Mouse (Mus musculus) kidney, adult 2 months (tissue): ENCODE measurements around the gene Pcsk5. TPM values are rescaled to one million over a fixed set of nuclear protein-coding genes. Genes with fewer than 3 reads are reported as not detected.

Source experiments
- DNase-seq: peaks from one replicate; pipeline ENCODE4 v3.0.0; 2021
- H3K27ac ChIP-seq: fragments of 200-500 bp; 2 replicates; pipeline ENCODE4 v1.5.1; 2012; ENCODE audit warnings: low read depth, low read length, control low read depth, inconsistent platforms; ENCODE audit not compliant: insufficient read depth
- H3K27me3 ChIP-seq: fragments of 200-500 bp; replicated peaks from 2 replicates; pipeline ENCODE4 v1.6.1; 2012; ENCODE audit warnings: mild to moderate bottlenecking, moderate library complexity, low read length, inconsistent platforms; ENCODE audit not compliant: control insufficient read depth, insufficient read depth
- H3K36me3 ChIP-seq: fragments of 200-500 bp; 2 replicates; pipeline ENCODE4 v1.6.1; 2012; ENCODE audit warnings: mild to moderate bottlenecking, moderate library complexity, low read length, inconsistent platforms; ENCODE audit not compliant: control insufficient read depth, insufficient read depth
- H3K4me1 ChIP-seq: fragments of 200-500 bp; 2 replicates; pipeline ENCODE4 v1.6.1; 2011; ENCODE audit warnings: low read length; ENCODE audit not compliant: control insufficient read depth, insufficient read depth
- H3K4me3 ChIP-seq: fragments of 200-500 bp; 2 replicates; pipeline ENCODE4 v1.5.1; 2011; ENCODE audit warnings: mild to moderate bottlenecking, low read depth, low read length, control low read depth; ENCODE audit not compliant: insufficient read depth
- CTCF ChIP-seq: fragments of 200-500 bp; conservative IDR thresholded peaks from 2 replicates; pipeline ENCODE4 v1.5.1; 2011; ENCODE audit warnings: low read depth, mild to moderate bottlenecking, control low read depth, low read length, moderate library complexity, mixed read lengths; ENCODE audit not compliant: insufficient read depth, insufficient read length
- POLR2A ChIP-seq: fragments of 200-500 bp; IDR thresholded peaks from one replicate; pipeline ENCODE4 v1.6.1; 2011; ENCODE audit warnings: low read depth, low read length, control low read depth
- WGBS: fragments of 180-500 bp; shearing (Covaris S2); methylation state at CpG from one replicate; pipeline ENCODE4 v1.1.7; 2018; 5-methylcytosine and 5-hydroxymethylcytosine counted together
- polyA plus RNA-seq: library from polyadenylated mRNA; depleted of rRNA; stranded (reverse); fragments of >200 nt; gene quantifications from 2 replicates; pipeline ENCODE4 v1.2.3, GENCODE M21; 2012

The Pcsk5 gene
- polyA plus RNA-seq, 1 experiment, result 9.4 TPM

- peak overlapping the region; percentile 59 for H3K27ac ChIP-seq
- peak; percentile 84 for DNase-seq
- peaks cover 12% of the 10 kb centered on the region; the same call in 1 of the 2 replicates for H3K4me1 ChIP-seq
- no peak overlapping the region for H3K4me3 ChIP-seq
- H3K27me3 ChIP-seq, result no peaks in the 10 kb centered on the region
- no peaks in the 10 kb centered on the region; the same call in 1 of the 2 replicates for H3K36me3 ChIP-seq
- TF ChIP-seq CTCF, result no peak
- no peak for TF ChIP-seq POLR2A
- WGBS, result 69% methylated on average over 8 of the region's 8 CpGs
These were observed 92.9 kb downstream of the Pcsk5 start for GRCm38 (mm10) chr19:17744474-17745069.

GRCm38 (mm10) chr19:17741465-17741864, 96.0 kb downstream of the Pcsk5 start:
- H3K4me3 ChIP-seq, result no peak overlapping the region
- WGBS, result 6% methylated on average over 1 of the region's 1 CpGs
- H3K27me3 ChIP-seq, result no peaks in the 10 kb centered on the region
- H3K27ac ChIP-seq, result no peak overlapping the region
- TF ChIP-seq POLR2A, result no peak
- TF ChIP-seq CTCF, result no peak
- peak; percentile 13 for DNase-seq
- H3K4me1 ChIP-seq, result peaks cover 12% of the 10 kb centered on the region; the same call in 1 of the 2 replicates
- no peaks in the 10 kb centered on the region for H3K36me3 ChIP-seq

- H3K4me3 ChIP-seq, result no peak overlapping the region
- no peaks in the 10 kb centered on the region for H3K36me3 ChIP-seq
- H3K4me1 ChIP-seq, result no peaks in the 10 kb centered on the region; the same call in 1 of the 2 replicates
- no peak for TF ChIP-seq CTCF
- TF ChIP-seq POLR2A, result no peak
- no peaks in the 10 kb centered on the region for H3K27me3 ChIP-seq
- DNase-seq, result no peak
- no peak overlapping the region for H3K27ac ChIP-seq
These were observed 104.7 kb downstream of the Pcsk5 start for GRCm38 (mm10) chr19:17732676-17733277.

- no peak overlapping the region for H3K4me3 ChIP-seq
- no peak for DNase-seq
- 90% methylated on average over 10 of the region's 10 CpGs for WGBS
- TF ChIP-seq CTCF (no peak), POLR2A (no peak)
- H3K4me1 ChIP-seq, result no peaks in the 10 kb centered on the region
- H3K27me3 ChIP-seq, result no peaks in the 10 kb centered on the region
- 0 out of 2 replicates have a peak, but pooled peaks cover 1% of the 10 kb centered on the region for H3K36me3 ChIP-seq
- H3K27ac ChIP-seq, result no peak overlapping the region
These were observed 120.4 kb downstream of the Pcsk5 start for GRCm38 (mm10) chr19:17717066-17717465.

- Histone ChIP-seq H3K4me1 (no peaks in the 10 kb centered on the region), H3K27me3 (no peaks in the 10 kb centered on the region), H3K27ac (no peak overlapping the region), H3K36me3 (0 out of 2 replicates have a peak, but pooled peaks cover 1% of the 10 kb centered on the region), H3K4me3 (no peak overlapping the region)
- no peak for DNase-seq
- no peak for TF ChIP-seq POLR2A
- no peak for TF ChIP-seq CTCF
- 74% methylated on average over 9 of the region's 9 CpGs for WGBS
These were observed 122.0 kb downstream of the Pcsk5 start for GRCm38 (mm10) chr19:17715281-17715955.

- Histone ChIP-seq H3K36me3 (no peaks in the 10 kb centered on the region), H3K4me3 (no peak overlapping the region), H3K27me3 (no peaks in the 10 kb centered on the region), H3K4me1 (no peaks in the 10 kb centered on the region), H3K27ac (no peak overlapping the region)
- DNase-seq, result no peak
- TF ChIP-seq POLR2A (no peak), CTCF (no peak)
- 87% methylated on average over 6 of the region's 6 CpGs for WGBS
These were observed 145.8 kb downstream of the Pcsk5 start for GRCm38 (mm10) chr19:17691626-17692025.

GRCm38 (mm10) chr19:17678371-17678770, 159.1 kb downstream of the Pcsk5 start:
- Histone ChIP-seq H3K27ac (no peak overlapping the region), H3K4me3 (no peak overlapping the region), H3K4me1 (no peaks in the 10 kb centered on the region), H3K36me3 (no peaks in the 10 kb centered on the region), H3K27me3 (no peaks in the 10 kb centered on the region)
- TF ChIP-seq CTCF (no peak), POLR2A (no peak)
- no peak for DNase-seq
- WGBS, result 88% methylated on average over 7 of the region's 7 CpGs
